Mouse (Mus musculus) midbrain, embryonic 12.5 days (tissue): ENCODE data around the gene Slc8a3. TPM values are rescaled to one million over a fixed set of nuclear protein-coding genes. Genes with fewer than 3 reads are reported as not detected.

Source experiments
- ATAC-seq: fragments of 200-750 bp; cut with Nextera tagmentation; 2 replicates; pipeline ENCODE4 v1.8.0; 2017; ENCODE audit warnings: low read depth, moderate TSS enrichment, moderate library complexity; ENCODE audit not compliant: low FRiP score
- H3K27ac ChIP-seq: fragments of 300-500 bp; sonication (generic); replicated peaks from 2 replicates; pipeline ENCODE4 v1.5.1; 2016; ENCODE audit warnings: mild to moderate bottlenecking
- H3K27me3 ChIP-seq: fragments of 300-500 bp; sonication (generic); 2 replicates; pipeline ENCODE4 v1.6.1; 2016; ENCODE audit warnings: mild to moderate bottlenecking
- H3K36me3 ChIP-seq: fragments of 300-500 bp; sonication (generic); 2 replicates; pipeline ENCODE4 v1.6.1; 2016
- H3K4me1 ChIP-seq: fragments of 300-500 bp; sonication (generic); 2 replicates; pipeline ENCODE4 v1.6.1; 2016
- H3K4me2 ChIP-seq: fragments of 300-500 bp; sonication (generic); replicated peaks from 2 replicates; pipeline ENCODE4 v1.6.1; 2016; ENCODE audit warnings: mild to moderate bottlenecking, moderate library complexity
- H3K4me3 ChIP-seq: fragments of 300-500 bp; sonication (generic); 2 replicates; pipeline ENCODE4 v1.5.1; 2016; ENCODE audit warnings: mild to moderate bottlenecking
- H3K9ac ChIP-seq: fragments of 300-500 bp; sonication (generic); replicated peaks from 2 replicates; pipeline ENCODE4 v1.6.1; 2016; ENCODE audit warnings: mild to moderate bottlenecking, moderate library complexity
- H3K9me3 ChIP-seq: fragments of 300-500 bp; sonication (generic); 2 replicates; pipeline ENCODE4 v1.6.1; 2016; ENCODE audit warnings: mild to moderate bottlenecking
- WGBS: fragments of 180-500 bp; shearing (Covaris S2); methylation state at CpG from one replicate; pipeline ENCODE4 v1.1.7; 2016; 5-methylcytosine and 5-hydroxymethylcytosine counted together
- polyA plus RNA-seq: library from polyadenylated mRNA; unstranded; fragments of >200 nt; fragmentation: Nextera tagmentation; extraction: Ambion mirVana; gene quantifications from 2 replicates; pipeline ENCODE4 v1.2.1, GENCODE M21; 2016

Slc8a3 gene
- polyA plus RNA-seq, 1 experiment from 2014 or later: 1.8 TPM

DNA sequence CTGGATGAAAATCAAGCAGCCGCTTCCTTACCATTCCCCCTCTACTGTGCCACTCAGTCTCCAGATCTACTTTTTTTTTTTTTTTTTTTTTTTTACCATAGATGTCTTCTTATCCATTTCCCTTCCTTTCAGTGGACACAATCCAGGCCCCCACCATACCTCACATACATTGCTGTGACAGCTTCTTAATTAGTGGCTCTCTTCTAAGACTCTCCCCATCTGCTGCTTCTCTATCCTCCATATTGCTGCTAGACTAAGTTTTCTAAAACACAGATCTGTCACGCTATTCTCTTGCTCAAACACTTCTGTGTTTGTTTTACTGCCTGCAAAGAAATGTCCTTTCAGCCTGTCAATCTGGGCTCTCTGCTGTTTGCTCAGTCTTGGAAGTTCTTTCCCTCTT is 54.9 kb downstream of the Slc8a3 start:
- Histone ChIP-seq H3K27me3 (no peaks in the 10 kb centered on the region), H3K9me3 (no peaks in the 10 kb centered on the region), H3K4me3 (no peak overlapping the region), H3K36me3 (no peaks in the 10 kb centered on the region), H3K4me2 (no peak overlapping the region), H3K4me1 (peaks cover 8% of the 10 kb centered on the region), H3K27ac (no peak overlapping the region), H3K9ac (no peak overlapping the region)
- ATAC-seq: no peak
- WGBS: 69% methylated on average over 2 of the region's 2 CpGs

GRCm38 (mm10) chr12:81274616-81275015 is 58.4 kb downstream of the Slc8a3 start:
- no peaks in the 10 kb centered on the region for H3K27me3 ChIP-seq
- peaks cover 8% of the 10 kb centered on the region for H3K4me1 ChIP-seq
- WGBS: 83% methylated on average over 4 of the region's 4 CpGs
- no peak overlapping the region for H3K9ac ChIP-seq
- H3K9me3 ChIP-seq: no peaks in the 10 kb centered on the region
- no peak overlapping the region for H3K4me2 ChIP-seq
- H3K36me3 ChIP-seq: no peaks in the 10 kb centered on the region
- no peak overlapping the region for H3K4me3 ChIP-seq
- no peak overlapping the region for H3K27ac ChIP-seq
- ATAC-seq: no peak

- no peaks in the 10 kb centered on the region for H3K9me3 ChIP-seq
- H3K4me1 ChIP-seq: peaks cover 8% of the 10 kb centered on the region
- H3K36me3 ChIP-seq: no peaks in the 10 kb centered on the region
- H3K27me3 ChIP-seq: no peaks in the 10 kb centered on the region
- H3K4me3 ChIP-seq: no peak overlapping the region
- ATAC-seq: no peak
- no peak overlapping the region for H3K4me2 ChIP-seq
- 25% methylated on average over 3 of the region's 3 CpGs for WGBS
- no peak overlapping the region for H3K9ac ChIP-seq
- no peak overlapping the region for H3K27ac ChIP-seq
These were observed 59.6 kb downstream of the Slc8a3 start for GRCm38 (mm10) chr12:81273333-81273732.

- 86% methylated on average over 5 of the region's 5 CpGs for WGBS
- Histone ChIP-seq H3K27ac (no peak overlapping the region), H3K36me3 (no peaks in the 10 kb centered on the region), H3K4me1 (peaks cover 8% of the 10 kb centered on the region), H3K27me3 (no peaks in the 10 kb centered on the region), H3K4me2 (no peak overlapping the region), H3K4me3 (no peak overlapping the region), H3K9me3 (no peaks in the 10 kb centered on the region), H3K9ac (no peak overlapping the region)
- ATAC-seq: no peak
These were observed 63.7 kb downstream of the Slc8a3 start for GRCm38 (mm10) chr12:81269246-81269645.

DNA sequence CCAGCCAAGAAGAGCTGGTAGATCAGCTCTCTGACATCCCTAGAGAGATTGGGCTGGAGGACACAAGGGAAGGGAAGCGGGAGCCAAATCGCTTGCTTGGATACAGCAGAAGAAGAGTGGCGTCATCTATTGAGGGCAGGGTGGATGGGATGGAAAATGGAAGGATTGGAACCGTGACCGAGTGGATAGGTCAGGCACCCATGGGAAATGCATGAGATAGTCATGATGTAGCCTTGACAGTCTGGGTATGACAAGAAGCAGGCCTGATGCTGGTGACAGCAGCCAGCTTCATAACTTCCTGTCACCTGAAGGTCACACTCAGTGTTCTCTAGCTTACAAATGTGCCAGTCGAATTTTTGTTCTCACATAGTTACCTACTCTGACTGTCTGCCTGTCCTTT is 70.2 kb downstream of the Slc8a3 start:
- Histone ChIP-seq H3K36me3 (no peaks in the 10 kb centered on the region), H3K4me1 (no peaks in the 10 kb centered on the region), H3K4me2 (no peak overlapping the region), H3K9me3 (no peaks in the 10 kb centered on the region), H3K27ac (no peak overlapping the region), H3K4me3 (no peak overlapping the region), H3K27me3 (no peaks in the 10 kb centered on the region), H3K9ac (no peak overlapping the region)
- ATAC-seq: no peak
- 89% methylated on average over 6 of the region's 6 CpGs for WGBS

GRCm38 (mm10) chr12:81258215-81258614 is 74.8 kb downstream of the Slc8a3 start:
- H3K27me3 ChIP-seq: no peaks in the 10 kb centered on the region
- H3K9ac ChIP-seq: no peak overlapping the region
- ATAC-seq: no peak
- H3K9me3 ChIP-seq: no peaks in the 10 kb centered on the region
- 89% methylated on average over 3 of the region's 3 CpGs for WGBS
- H3K4me1 ChIP-seq: no peaks in the 10 kb centered on the region
- no peaks in the 10 kb centered on the region for H3K36me3 ChIP-seq
- H3K4me3 ChIP-seq: no peak overlapping the region
- no peak overlapping the region for H3K27ac ChIP-seq
- H3K4me2 ChIP-seq: no peak overlapping the region

GRCm38 (mm10) chr12:81245411-81245810 is 87.6 kb downstream of the Slc8a3 start:
- Histone ChIP-seq H3K4me3 (no peak overlapping the region), H3K27me3 (no peaks in the 10 kb centered on the region), H3K36me3 (no peaks in the 10 kb centered on the region), H3K4me1 (no peaks in the 10 kb centered on the region), H3K4me2 (no peak overlapping the region), H3K27ac (no peak overlapping the region), H3K9me3 (no peaks in the 10 kb centered on the region), H3K9ac (no peak overlapping the region)
- 70% methylated on average over 6 of the region's 6 CpGs for WGBS
- no peak for ATAC-seq

GRCm38 (mm10) chr12:81244954-81245353 is 88.0 kb downstream of the Slc8a3 start:
- Histone ChIP-seq H3K9ac (no peak overlapping the region), H3K36me3 (no peaks in the 10 kb centered on the region), H3K27ac (no peak overlapping the region), H3K4me1 (no peaks in the 10 kb centered on the region), H3K27me3 (no peaks in the 10 kb centered on the region), H3K9me3 (no peaks in the 10 kb centered on the region), H3K4me2 (no peak overlapping the region), H3K4me3 (no peak overlapping the region)
- WGBS: 93% methylated on average over 7 of the region's 7 CpGs
- no peak for ATAC-seq

DNA sequence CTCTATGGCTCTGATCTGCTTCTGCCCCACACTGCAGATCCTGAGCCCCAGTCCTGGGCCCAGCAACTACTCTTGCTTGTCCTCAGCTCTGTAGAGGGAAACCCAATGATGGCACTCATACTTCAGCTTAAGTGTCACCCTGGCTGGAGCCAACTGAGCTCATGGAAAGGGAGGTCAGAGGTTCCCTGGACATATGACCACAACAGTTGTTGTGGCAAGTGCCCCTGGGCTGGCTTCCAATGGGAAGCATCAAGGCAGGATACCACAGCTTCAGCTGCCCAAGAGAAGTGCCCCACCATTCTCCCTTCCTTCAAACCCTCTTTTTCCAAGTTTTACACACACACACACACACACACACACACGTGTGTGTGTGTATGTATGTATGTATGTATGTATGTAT is 88.5 kb downstream of the Slc8a3 start:
- H3K27me3 ChIP-seq: no peaks in the 10 kb centered on the region
- H3K4me2 ChIP-seq: no peak overlapping the region
- no peaks in the 10 kb centered on the region for H3K9me3 ChIP-seq
- no peak for ATAC-seq
- H3K4me3 ChIP-seq: no peak overlapping the region
- H3K36me3 ChIP-seq: no peaks in the 10 kb centered on the region
- no peaks in the 10 kb centered on the region for H3K4me1 ChIP-seq
- WGBS: 67% methylated on average over 1 of the region's 1 CpGs
- no peak overlapping the region for H3K27ac ChIP-seq
- H3K9ac ChIP-seq: no peak overlapping the region

GRCm38 (mm10) chr12:81241676-81242075 is 91.3 kb downstream of the Slc8a3 start:
- H3K4me2 ChIP-seq: no peak overlapping the region
- no peaks in the 10 kb centered on the region for H3K27me3 ChIP-seq
- no peaks in the 10 kb centered on the region for H3K4me1 ChIP-seq
- H3K9me3 ChIP-seq: no peaks in the 10 kb centered on the region
- H3K4me3 ChIP-seq: no peak overlapping the region
- ATAC-seq: no peak
- 92% methylated on average over 2 of the region's 2 CpGs for WGBS
- H3K27ac ChIP-seq: no peak overlapping the region
- H3K9ac ChIP-seq: no peak overlapping the region
- no peaks in the 10 kb centered on the region for H3K36me3 ChIP-seq

- 86% methylated on average over 4 of the region's 4 CpGs for WGBS
- H3K36me3 ChIP-seq: no peaks in the 10 kb centered on the region
- ATAC-seq: no peak
- H3K4me3 ChIP-seq: no peak overlapping the region
- H3K27me3 ChIP-seq: no peaks in the 10 kb centered on the region
- H3K4me2 ChIP-seq: no peak overlapping the region
- H3K9me3 ChIP-seq: no peaks in the 10 kb centered on the region
- no peaks in the 10 kb centered on the region for H3K4me1 ChIP-seq
- H3K27ac ChIP-seq: no peak overlapping the region
- no peak overlapping the region for H3K9ac ChIP-seq
These were observed 91.9 kb downstream of the Slc8a3 start for GRCm38 (mm10) chr12:81241096-81241495.

DNA sequence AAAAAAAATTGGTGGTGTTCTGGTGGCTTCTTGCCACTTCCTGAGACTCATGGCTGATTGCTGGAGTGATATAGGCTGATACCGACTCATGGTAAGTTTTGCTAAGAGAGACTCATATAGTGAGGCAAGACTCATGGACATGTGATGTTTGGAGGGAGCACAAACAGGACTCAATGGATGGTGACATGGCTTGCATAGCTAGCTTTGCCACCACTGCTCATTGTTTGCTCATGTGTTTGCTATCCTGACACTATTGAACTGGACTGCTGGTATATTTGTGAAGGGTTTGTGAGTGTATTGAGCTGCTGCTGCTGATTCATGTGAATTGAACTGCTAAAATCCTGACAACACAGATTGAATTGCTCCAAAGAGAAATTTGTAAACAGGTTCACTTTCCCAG is 95.8 kb downstream of the Slc8a3 start:
- Histone ChIP-seq H3K27ac (no peak overlapping the region), H3K4me2 (no peak overlapping the region), H3K9ac (no peak overlapping the region), H3K9me3 (no peaks in the 10 kb centered on the region), H3K36me3 (no peaks in the 10 kb centered on the region), H3K27me3 (no peaks in the 10 kb centered on the region), H3K4me1 (no peaks in the 10 kb centered on the region), H3K4me3 (no peak overlapping the region)
- no peak for ATAC-seq
- WGBS: 100% methylated on average over 1 of the region's 1 CpGs

DNA sequence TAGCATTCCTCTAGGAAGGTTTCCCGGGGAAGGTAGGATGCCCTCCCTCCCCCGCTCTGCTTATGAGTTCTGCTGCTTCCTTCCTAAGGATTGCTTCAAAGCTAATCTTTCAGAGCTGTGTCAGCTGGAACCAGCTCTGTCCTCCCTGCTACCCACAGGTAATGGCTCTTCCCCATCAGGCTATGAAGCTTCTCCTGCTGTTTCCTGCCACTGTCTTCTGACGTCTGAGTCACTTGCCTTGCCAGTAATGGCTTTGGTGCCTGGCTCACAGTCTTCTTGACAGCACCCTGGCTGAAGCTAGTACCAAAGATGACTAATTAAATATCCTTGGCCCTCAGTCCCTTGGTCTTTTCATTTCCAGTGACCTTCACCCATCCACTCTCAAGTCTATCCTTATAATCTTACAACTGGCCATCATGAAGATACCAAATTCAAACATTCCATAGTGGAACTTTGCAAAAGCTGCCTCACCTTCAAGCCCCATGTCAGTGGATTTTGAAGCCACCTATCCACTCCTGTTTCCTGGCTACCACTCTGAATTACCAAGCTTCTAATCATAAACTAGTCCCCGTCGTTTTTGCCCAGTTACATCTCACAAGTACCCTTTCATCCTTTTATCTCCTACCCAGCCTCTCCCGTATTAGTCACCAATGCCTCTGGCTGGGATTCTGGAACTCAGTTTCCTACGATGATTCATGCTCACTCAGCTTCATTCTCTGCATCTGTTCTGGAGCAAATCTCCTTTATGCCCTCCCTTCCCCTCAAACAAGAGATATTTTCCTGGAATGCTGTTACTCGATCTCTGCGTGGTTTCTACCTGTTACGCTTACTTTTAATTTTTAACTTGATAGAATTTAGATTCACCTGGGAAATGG is 97.3 kb downstream of the Slc8a3 start:
- 83% methylated on average over 10 of the region's 10 CpGs for WGBS
- H3K27ac ChIP-seq: no peak overlapping the region
- no peaks in the 10 kb centered on the region for H3K4me1 ChIP-seq
- no peak overlapping the region for H3K4me2 ChIP-seq
- no peaks in the 10 kb centered on the region for H3K36me3 ChIP-seq
- no peaks in the 10 kb centered on the region for H3K9me3 ChIP-seq
- H3K9ac ChIP-seq: no peak overlapping the region
- no peak for ATAC-seq
- H3K27me3 ChIP-seq: no peaks in the 10 kb centered on the region
- no peak overlapping the region for H3K4me3 ChIP-seq
